Mouse (Mus musculus): ENCODE data around the gene Cul7.

Gene Cul7

GRCm38 (mm10) chr17:46650232-46651031, at the start of gene Cul7:
TSS of gene Cul7 (plus strand) at chr17:46650337.
- peak; percentile 88 to 90 for DNase-seq (ENCODE audit: low spot score in 2 of 2)

- DNase-seq (ENCODE audit: low spot score in 2 of 2): no peak
Observed at GRCm38 (mm10) chr17:46600569-46600968, 49.6 kb upstream of the Cul7 start.

DNA sequence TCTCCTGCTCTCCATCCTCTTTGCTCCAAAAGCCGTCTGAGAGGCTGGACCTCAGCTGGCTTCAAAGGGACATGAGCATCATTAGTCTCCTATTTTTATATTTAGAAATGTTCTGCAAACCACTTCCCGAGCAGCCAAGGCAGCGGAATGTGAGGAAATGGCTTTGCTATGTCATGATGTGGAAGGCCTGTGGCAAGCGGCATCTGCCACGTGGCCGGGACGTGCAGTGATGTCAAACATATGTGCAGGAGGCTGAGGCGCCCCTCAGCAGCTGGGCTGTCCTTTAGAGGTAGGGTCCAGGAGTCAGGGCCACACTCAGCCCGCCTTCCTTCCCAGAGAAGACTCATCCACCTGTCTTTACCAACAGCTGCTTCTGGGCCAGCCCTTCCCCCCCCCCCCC, 47.9 kb upstream of the Cul7 start:
- no peak for DNase-seq (ENCODE audit: low spot score in 2 of 2)

DNA sequence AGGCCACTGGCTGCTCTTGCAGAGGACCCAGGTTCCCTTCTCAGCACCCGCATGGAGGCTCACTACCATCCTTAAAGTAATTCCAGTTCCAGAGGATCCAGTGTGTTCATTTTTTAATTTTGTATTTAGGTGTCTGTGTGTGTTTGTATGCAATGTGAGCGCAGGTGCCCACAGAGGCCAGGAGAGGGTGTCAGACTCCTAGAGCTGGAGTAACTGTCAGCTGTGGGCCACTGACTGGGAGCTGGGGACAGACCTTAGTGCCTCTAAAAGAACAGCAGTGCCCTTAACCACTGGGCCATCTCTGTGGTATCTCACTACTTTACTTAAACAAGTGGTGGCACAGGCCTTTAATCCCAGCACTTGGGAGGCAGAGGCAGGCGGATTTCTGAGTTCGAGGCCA, 46.9 kb upstream of the Cul7 start:
- no peak for DNase-seq (ENCODE audit: low spot score in 2 of 2)

GRCm38 (mm10) chr17:46605126-46605525, 45.0 kb upstream of the Cul7 start:
- DNase-seq (ENCODE audit: low spot score in 2 of 2): no peak

- peak; percentile 36 to 51 for DNase-seq (ENCODE audit: low spot score in 2 of 2)
Observed at GRCm38 (mm10) chr17:46605987-46606386, 44.1 kb upstream of the Cul7 start.

GRCm38 (mm10) chr17:46609721-46610514, 40.2 kb upstream of the Cul7 start:
- DNase-seq (ENCODE audit: low spot score in 2 of 2): no peak

- no peak for DNase-seq (ENCODE audit: low spot score in 2 of 2)
Observed at GRCm38 (mm10) chr17:46611316-46611715, 38.8 kb upstream of the Cul7 start.

DNA sequence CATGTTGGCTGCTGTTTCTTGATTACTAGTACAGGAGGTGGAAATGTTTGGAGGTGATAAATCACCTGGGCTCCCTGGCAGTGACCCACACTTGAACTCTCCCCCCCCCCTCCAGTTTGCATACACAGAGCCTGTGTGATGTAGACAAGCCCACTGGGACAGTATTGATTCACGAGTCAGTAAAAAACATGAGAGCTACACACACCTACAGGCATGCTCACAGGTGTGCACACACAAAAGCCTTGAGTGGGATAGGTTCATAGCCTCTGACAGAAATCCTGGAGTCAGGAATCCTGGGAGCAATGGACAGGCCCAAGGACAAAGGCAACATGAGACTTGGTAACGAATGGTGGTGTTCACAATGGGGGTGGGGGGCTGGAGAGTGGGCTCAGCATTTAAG, 37.9 kb upstream of the Cul7 start:
- no peak for DNase-seq (ENCODE audit: low spot score in 2 of 2)

GRCm38 (mm10) chr17:46612820-46613219, 37.3 kb upstream of the Cul7 start:
- DNase-seq (ENCODE audit: low spot score in 2 of 2): no peak

DNA sequence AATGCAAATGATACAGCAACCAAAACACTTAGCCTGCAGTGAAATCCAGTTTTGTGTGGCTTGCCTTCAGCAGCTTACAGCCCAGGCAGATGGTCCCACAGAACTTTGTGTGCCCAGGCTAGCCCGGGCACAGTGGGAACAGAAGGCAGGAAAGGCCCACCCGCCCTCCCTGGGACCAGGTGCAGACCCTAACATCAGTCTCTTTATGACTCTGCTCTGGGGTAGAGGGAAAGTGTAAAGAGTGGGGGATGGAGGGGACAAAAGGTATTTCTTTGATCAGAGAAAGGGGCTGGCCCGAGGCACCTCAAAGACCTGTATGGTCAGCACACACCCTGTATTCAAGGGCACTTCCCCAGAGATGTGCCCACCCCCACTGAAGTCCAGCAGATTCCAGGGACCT, 36.9 kb upstream of the Cul7 start:
- no peak for DNase-seq (ENCODE audit: low spot score in 2 of 2)

GRCm38 (mm10) chr17:46617799-46618198, 32.3 kb upstream of the Cul7 start:
- DNase-seq (ENCODE audit: low spot score in 2 of 2): no peak

GRCm38 (mm10) chr17:46618394-46618768, 31.8 kb upstream of the Cul7 start:
- no peak for DNase-seq (ENCODE audit: low spot score in 2 of 2)

GRCm38 (mm10) chr17:46618769-46619682, 31.1 kb upstream of the Cul7 start:
- DNase-seq (ENCODE audit: low spot score in 2 of 2): no peak

DNA sequence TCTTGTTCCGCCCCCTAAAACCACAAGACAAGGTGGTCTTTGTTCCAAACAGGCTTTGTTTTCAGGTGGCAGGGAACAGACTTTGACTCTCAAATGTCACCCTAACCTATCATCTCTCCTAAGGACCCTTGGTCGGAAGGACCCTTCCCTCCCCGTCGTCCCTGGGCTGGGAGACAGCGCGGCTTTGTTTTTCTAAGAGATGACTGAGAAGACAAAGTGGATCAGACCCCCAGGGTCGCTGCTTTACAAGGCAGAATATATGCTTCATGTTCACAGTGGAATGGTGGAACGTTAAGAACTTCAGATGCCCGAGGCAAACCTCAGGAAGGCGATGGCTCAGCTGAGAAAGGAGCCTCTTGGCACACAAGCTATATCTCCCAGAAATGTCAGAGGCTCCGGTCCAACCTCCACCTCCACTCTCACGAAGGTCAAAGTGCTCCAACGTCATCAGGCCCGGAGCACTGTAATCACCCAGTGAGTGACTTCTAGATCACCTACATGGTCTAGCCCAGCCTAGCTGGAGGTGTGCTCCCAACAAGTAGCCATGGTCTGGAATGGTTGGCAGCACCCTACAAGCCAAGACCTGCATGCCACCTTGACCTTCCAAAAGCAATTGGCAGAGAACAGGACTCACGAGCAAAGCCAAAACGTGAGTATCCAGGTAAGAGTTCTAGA, 30.3 kb upstream of the Cul7 start:
- no peak for DNase-seq (ENCODE audit: low spot score in 2 of 2)

- DNase-seq (ENCODE audit: low spot score in 2 of 2): peak; percentile 49 to 65
Observed at GRCm38 (mm10) chr17:46621324-46621723, 28.8 kb upstream of the Cul7 start.

GRCm38 (mm10) chr17:46622269-46622668, 27.9 kb upstream of the Cul7 start:
- DNase-seq (ENCODE audit: low spot score in 2 of 2): no peak

- no peak for DNase-seq (ENCODE audit: low spot score in 2 of 2)
Observed at GRCm38 (mm10) chr17:46623819-46624557, 26.1 kb upstream of the Cul7 start.

- DNase-seq (ENCODE audit: low spot score in 2 of 2): no peak
Observed at GRCm38 (mm10) chr17:46624598-46624997, 25.5 kb upstream of the Cul7 start.

DNA sequence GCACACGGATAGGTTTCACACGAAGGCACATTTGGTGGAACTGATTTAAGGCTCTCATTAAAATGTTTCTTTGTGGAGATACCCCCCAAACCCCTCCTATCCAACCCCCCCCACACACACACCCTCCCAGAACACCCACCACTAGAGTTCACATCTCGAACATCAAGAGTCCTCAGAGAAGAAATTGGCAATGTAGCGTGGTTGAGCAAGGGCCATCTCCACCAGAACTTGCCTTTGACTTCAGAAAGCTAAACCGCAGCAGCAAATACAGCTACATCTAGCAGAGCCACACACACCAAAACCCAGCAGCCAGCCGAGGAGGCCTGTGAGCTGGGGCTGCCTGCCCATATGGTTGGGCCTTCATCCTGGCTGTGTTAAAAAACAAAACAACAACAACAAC, 22.7 kb upstream of the Cul7 start:
- DNase-seq (ENCODE audit: low spot score in 2 of 2): no peak

DNA sequence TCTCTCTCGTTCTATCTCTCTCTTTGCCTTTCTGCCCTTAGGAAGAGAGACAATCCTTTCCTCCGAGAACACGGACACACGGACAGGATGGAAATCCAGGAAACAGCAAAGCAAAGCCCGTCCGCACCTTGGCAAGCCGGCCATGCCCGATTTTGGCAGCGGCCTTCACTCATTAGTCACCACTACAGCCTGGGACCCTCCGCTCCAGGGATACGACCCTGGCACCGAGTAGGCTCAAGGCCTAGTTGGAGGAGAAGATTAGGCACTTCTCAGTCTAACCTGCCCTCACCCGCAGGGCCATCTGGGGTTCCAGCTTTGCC, 21.7 kb upstream of the Cul7 start:
- no peak for DNase-seq (ENCODE audit: low spot score in 2 of 2)
